ENCODE assay signal across 27 mouse cellular contexts in the genomic region with DNA sequence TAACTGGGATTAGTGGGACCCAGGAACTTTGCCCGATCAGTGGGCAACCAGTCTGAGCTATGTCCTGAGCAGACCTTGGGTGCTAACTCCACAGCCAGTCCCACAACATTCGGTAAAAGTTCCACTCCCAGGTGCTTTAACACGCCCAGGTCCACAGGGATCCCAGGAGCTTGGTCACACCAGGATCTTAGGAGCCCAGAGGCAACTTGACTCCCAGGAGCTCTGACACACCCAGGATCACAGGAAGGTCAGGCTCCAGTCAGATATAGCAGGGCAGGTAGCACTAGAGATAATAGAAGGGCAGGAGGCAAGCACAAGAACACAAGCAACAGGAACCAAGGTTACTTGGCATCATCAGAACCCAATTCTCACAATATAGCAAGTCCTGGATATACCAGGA.
"Had no signal": no experiment of that assay in that cellular context is flagged by ENCODE, and none has a peak within 500 bp of the region (broad histone marks: within the 10 kb centered on the region; RNA-seq: fewer than 3 reads in every experiment).

No protein-coding gene starts in this region.

- DNase-seq: gastrocnemius, adult 2 months; gastrocnemius, postnatal 10 days; gastrocnemius, postnatal 25 days; heart, adult 18-20 months; heart, postnatal 10 days; heart, postnatal 4 days; kidney, adult 11 months; kidney, adult 2 months; kidney, adult 9 months; kidney, postnatal 14 days; kidney, postnatal 36 days; liver; liver, embryonic 13.5 days had no signal

- H3K27ac ChIP-seq: gastrocnemius, adult 2 months; heart, embryonic 10.5 days; hindbrain, embryonic 10.5 days; hindbrain, embryonic 12.5 days; hindbrain, embryonic 14.5 days; kidney, embryonic 15.5 days; kidney, postnatal 0 days; layer of hippocampus, adult 2 months; left cerebral cortex, adult 2 months; limb, embryonic 10.5 days; limb, embryonic 12.5 days; liver, embryonic 13.5 days had no signal

- H3K4me3 ChIP-seq: gastrocnemius, adult 2 months; heart, embryonic 10.5 days; heart, embryonic 12.5 days; hindbrain, embryonic 10.5 days; hindbrain, embryonic 12.5 days; kidney, embryonic 15.5 days; layer of hippocampus, adult 2 months; left cerebral cortex, adult 2 months; limb, embryonic 10.5 days; limb, embryonic 12.5 days; liver, embryonic 13.5 days had no signal

- H3K9me3 ChIP-seq: heart, embryonic 10.5 days; heart, embryonic 12.5 days; hindbrain, embryonic 10.5 days; hindbrain, embryonic 12.5 days; kidney, embryonic 15.5 days; limb, embryonic 10.5 days; limb, embryonic 12.5 days; liver, embryonic 13.5 days had no signal

- H3K4me1 ChIP-seq: heart, embryonic 10.5 days; heart, embryonic 12.5 days; hindbrain, embryonic 10.5 days; hindbrain, embryonic 12.5 days; kidney, embryonic 15.5 days; limb, embryonic 10.5 days; limb, embryonic 12.5 days; liver, embryonic 13.5 days had no signal

- H3K9ac ChIP-seq: heart, embryonic 12.5 days; hindbrain, embryonic 12.5 days; hindbrain, embryonic 14.5 days; kidney, embryonic 15.5 days; limb, embryonic 12.5 days; liver, embryonic 13.5 days had no signal

- ATAC-seq: hindbrain, embryonic 16.5 days; inflammation-experienced regulatory T-cells, adult 6 months had no signal

- H3K27me3 ChIP-seq: heart, embryonic 12.5 days; hindbrain, embryonic 12.5 days; kidney, embryonic 15.5 days; limb, embryonic 12.5 days; liver, embryonic 13.5 days had no signal

- H3K36me3 ChIP-seq: heart, embryonic 10.5 days; heart, embryonic 12.5 days; hindbrain, embryonic 10.5 days; hindbrain, embryonic 12.5 days; kidney, embryonic 15.5 days; limb, embryonic 10.5 days; limb, embryonic 12.5 days; liver, embryonic 13.5 days had no signal

- H3K4me2 ChIP-seq: heart, embryonic 12.5 days; hindbrain, embryonic 12.5 days; hindbrain, embryonic 14.5 days; kidney, embryonic 15.5 days; limb, embryonic 12.5 days; liver, embryonic 11.5 days; liver, embryonic 13.5 days had no signal
